Mouse (Mus musculus) G1E (cell line): Measurements from ENCODE around the gene Acot6.

ENCODE experiments used
- CTCF ChIP-seq: IDR thresholded peaks from 2 replicates; pipeline ENCODE4 v1.5.1; 2012; ENCODE audit warnings: low read depth, low read length, inconsistent platforms, mixed read lengths
- GATA2 ChIP-seq: IDR thresholded peaks from 2 replicates; pipeline ENCODE4 v1.6.1; 2012; ENCODE audit warnings: low read depth, low read length, inconsistent platforms, borderline replicate concordance
- TAL1 ChIP-seq: conservative IDR thresholded peaks from 2 replicates; pipeline ENCODE4 v1.6.1; 2012; ENCODE audit warnings: low read depth, low read length, inconsistent platforms, mixed read lengths

DNA sequence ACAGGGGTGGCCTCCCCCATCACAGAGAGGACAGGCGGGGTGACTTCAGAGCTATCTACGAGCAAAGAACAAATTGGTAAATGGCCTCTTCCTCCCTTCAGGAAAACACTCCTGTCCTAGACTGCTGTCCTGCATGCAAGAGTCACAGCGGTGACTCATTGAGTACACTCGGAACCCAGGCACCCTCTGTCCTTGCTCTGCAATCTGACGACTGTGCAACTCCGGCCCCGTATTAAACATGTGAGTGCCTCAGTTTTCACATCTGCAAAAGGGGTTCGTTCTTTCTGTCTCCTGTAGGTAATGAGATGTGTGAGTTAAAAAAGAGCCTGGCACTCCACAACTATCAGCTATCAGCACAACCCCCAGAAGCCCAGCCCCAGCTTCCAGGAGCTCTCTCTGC lies 60.0 kb downstream of the Acot6 start:
- TF ChIP-seq CTCF (no peak), TAL1 (no peak), GATA2 (no peak)
